Mouse (Mus musculus): ENCODE results near the gene Bex3. TPM values are rescaled to one million over a fixed set of nuclear protein-coding genes. Genes with fewer than 3 reads are reported as not detected.
"Not testable (repeated sequence)": the region's sequence is repeated elsewhere in the genome, so short reads cannot be mapped to it uniquely, and the experiment has no call there.

Gene Bex3
- total RNA-seq (2021) = 1 to 10 TPM; 8.7 to 9.1 TPM
- 8.6 and 13.8 TPM in 2 replicates for polyA plus RNA-seq (2012; rRNA removed)
- long read RNA-seq, transcript Bex3-201 (3 exons, 930 nt) = major isoform, 6 of 13 reads
- long read RNA-seq, partial matches to known transcripts = 0 of 13 reads
- long read RNA-seq, other reads (novel, unspliced or antisense) = 6 of 13 reads

- intact Hi-C loops (cut with DNase I); H3K79me2 ChIP-seq (replicated peaks; ENCODE audit: control insufficient read depth, insufficient read depth, low read length); H3K4me1 ChIP-seq (ENCODE audit: control insufficient read depth, insufficient read depth, low read length); H3K4me3 ChIP-seq; H3K27me3 ChIP-seq (ENCODE audit: control insufficient read depth, insufficient read depth, low read length); H3K36me3 ChIP-seq (ENCODE audit: control insufficient read depth, insufficient read depth, low read length); H3K27ac ChIP-seq; H3K9ac ChIP-seq (ENCODE audit: low read depth, low read length): not testable (repeated sequence)
- WGBS = 61% methylated on average over 5 of the region's 30 CpGs
- DNase-seq = peak; percentile 47 to 53
Observed at GRCm38 (mm10) chrX:136269743-136270392, at the start of gene Bex3. Gene Bex3, plus strand, starts transcription at chrX:136270253.

- no peaks in the 10 kb centered on the region for H3K27me3 ChIP-seq (ENCODE audit: control insufficient read depth, insufficient read depth, low read length)
- H3K36me3 ChIP-seq (ENCODE audit: control insufficient read depth, insufficient read depth, low read length) = no peaks in the 10 kb centered on the region
- H3K4me1 ChIP-seq (ENCODE audit: control insufficient read depth, insufficient read depth, low read length) = no peaks in the 10 kb centered on the region
- no peaks in the 10 kb centered on the region for H3K79me2 ChIP-seq (replicated peaks; ENCODE audit: control insufficient read depth, insufficient read depth, low read length)
- DNase-seq = no peak
- no peak overlapping the region for H3K27ac ChIP-seq
- TF ChIP-seq POLR2A (IDR thresholded peaks at IDR 0.05; ENCODE audit: insufficient read depth, low read depth, low read length) = no peak
- TF ChIP-seq CTCF (IDR thresholded peaks at IDR 0.05) = no peak
- no peak for TF ChIP-seq EP300 (IDR thresholded peaks at IDR 0.05; ENCODE audit: insufficient read depth, low read depth, low read length)
- no peak overlapping the region for H3K9ac ChIP-seq (ENCODE audit: low read depth, low read length)
- intact Hi-C loops (cut with DNase I) = no loop called here
- WGBS = 41% methylated on average over 6 of the region's 6 CpGs
- no peak overlapping the region for H3K4me3 ChIP-seq
Observed at GRCm38 (mm10) chrX:136223714-136224113, 46.3 kb upstream of the Bex3 start.

GRCm38 (mm10) chrX:136227768-136228167 is 42.3 kb upstream of the Bex3 start:
- TF ChIP-seq EP300 (IDR thresholded peaks at IDR 0.05; ENCODE audit: insufficient read depth, low read depth, low read length) (no peak), CTCF (IDR thresholded peaks at IDR 0.05) (no peak), POLR2A (IDR thresholded peaks at IDR 0.05; ENCODE audit: insufficient read depth, low read depth, low read length) (no peak)
- Histone ChIP-seq H3K27me3 (ENCODE audit: control insufficient read depth, insufficient read depth, low read length) (no peaks in the 10 kb centered on the region), H3K9ac (ENCODE audit: low read depth, low read length) (no peak overlapping the region), H3K4me1 (ENCODE audit: control insufficient read depth, insufficient read depth, low read length) (no peaks in the 10 kb centered on the region), H3K4me3 (no peak overlapping the region), H3K36me3 (ENCODE audit: control insufficient read depth, insufficient read depth, low read length) (no peaks in the 10 kb centered on the region), H3K27ac (no peak overlapping the region), H3K79me2 (replicated peaks; ENCODE audit: control insufficient read depth, insufficient read depth, low read length) (no peaks in the 10 kb centered on the region)
- 39% methylated on average over 5 of the region's 5 CpGs for WGBS
- intact Hi-C loops (cut with DNase I) = no loop called here
- no peak for DNase-seq

- Histone ChIP-seq H3K4me1 (ENCODE audit: control insufficient read depth, insufficient read depth, low read length) (no peaks in the 10 kb centered on the region), H3K4me3 (no peak overlapping the region), H3K36me3 (ENCODE audit: control insufficient read depth, insufficient read depth, low read length) (no peaks in the 10 kb centered on the region), H3K9ac (ENCODE audit: low read depth, low read length) (no peak overlapping the region), H3K27ac (no peak overlapping the region), H3K79me2 (replicated peaks; ENCODE audit: control insufficient read depth, insufficient read depth, low read length) (no peaks in the 10 kb centered on the region), H3K27me3 (ENCODE audit: control insufficient read depth, insufficient read depth, low read length) (no peaks in the 10 kb centered on the region)
- no peak for TF ChIP-seq POLR2A (IDR thresholded peaks at IDR 0.05; ENCODE audit: insufficient read depth, low read depth, low read length)
- TF ChIP-seq CTCF (IDR thresholded peaks at IDR 0.05) = peak; percentile 79
- intact Hi-C loops (cut with DNase I) = loop anchor here (5.0 kb wide), 1 partner anchor 84 kb away; no protein-coding TSS in a partner anchor
- peak in 1 of 2 experiments; percentile 23 for DNase-seq
- 44% methylated on average over 3 of the region's 3 CpGs for WGBS
Observed at GRCm38 (mm10) chrX:136238118-136238517, 31.9 kb upstream of the Bex3 start.

- no peaks in the 10 kb centered on the region for H3K27me3 ChIP-seq (ENCODE audit: control insufficient read depth, insufficient read depth, low read length)
- no peak overlapping the region for H3K4me3 ChIP-seq
- H3K9ac ChIP-seq (ENCODE audit: low read depth, low read length) = no peak overlapping the region
- DNase-seq = no peak
- H3K4me1 ChIP-seq (ENCODE audit: control insufficient read depth, insufficient read depth, low read length) = no peaks in the 10 kb centered on the region; the same call in 1 of the 2 replicates
- intact Hi-C loops (cut with DNase I) = loop anchor here (10.0 kb wide), 1 partner anchor 1648 kb away; no protein-coding TSS in a partner anchor
- no peaks in the 10 kb centered on the region for H3K79me2 ChIP-seq (replicated peaks; ENCODE audit: control insufficient read depth, insufficient read depth, low read length)
- 56% methylated on average over 2 of the region's 2 CpGs for WGBS
- H3K36me3 ChIP-seq (ENCODE audit: control insufficient read depth, insufficient read depth, low read length) = no peaks in the 10 kb centered on the region
- H3K27ac ChIP-seq = no peak overlapping the region
- TF ChIP-seq POLR2A (IDR thresholded peaks at IDR 0.05; ENCODE audit: insufficient read depth, low read depth, low read length) (no peak), EP300 (IDR thresholded peaks at IDR 0.05; ENCODE audit: insufficient read depth, low read depth, low read length) (no peak), CTCF (IDR thresholded peaks at IDR 0.05) (no peak)
Observed at GRCm38 (mm10) chrX:136243181-136243580, 26.9 kb upstream of the Bex3 start.

GRCm38 (mm10) chrX:136244574-136245229 is 25.4 kb upstream of the Bex3 start, which contains the start of gene Tceal9:
Gene Tceal9, plus strand, starts transcription at chrX:136245079.
- H3K27ac ChIP-seq = peak within 1 kb of the TSS; percentile 59
- WGBS = 16% methylated on average over 20 of the region's 20 CpGs
- peak within 1 kb of the TSS; percentile 57 for H3K9ac ChIP-seq (ENCODE audit: low read depth, low read length)
- TF ChIP-seq CTCF (IDR thresholded peaks at IDR 0.05) = no peak
- no peak for TF ChIP-seq EP300 (IDR thresholded peaks at IDR 0.05; ENCODE audit: insufficient read depth, low read depth, low read length)
- TF ChIP-seq POLR2A (IDR thresholded peaks at IDR 0.05; ENCODE audit: insufficient read depth, low read depth, low read length) = peak; percentile 90
- H3K36me3 ChIP-seq (ENCODE audit: control insufficient read depth, insufficient read depth, low read length) = no peaks in the 10 kb centered on the region
- no peaks in the 10 kb centered on the region for H3K79me2 ChIP-seq (replicated peaks; ENCODE audit: control insufficient read depth, insufficient read depth, low read length)
- no peaks in the 10 kb centered on the region for H3K27me3 ChIP-seq (ENCODE audit: control insufficient read depth, insufficient read depth, low read length)
- H3K4me3 ChIP-seq = peak within 1 kb of the TSS; percentile 57
- intact Hi-C loops (cut with DNase I) = loop anchor here (10.0 kb wide), 1 partner anchor 1650 kb away; no protein-coding TSS in a partner anchor
- DNase-seq = peak; percentile 72 to 77
- no peaks in the 10 kb centered on the region; the same call in 1 of the 2 replicates for H3K4me1 ChIP-seq (ENCODE audit: control insufficient read depth, insufficient read depth, low read length)
